Mouse (Mus musculus) hindbrain, embryonic 13.5 days (tissue): ENCODE measurements at regions not wholly inside any gene's neighbourhood (a gene's known extent, or its start where the extent isn't known, plus 50 kb on each side); places are given as distances from the start of the nearest gene placed in this dataset.
"Not testable (repeated sequence)": the region's sequence is repeated elsewhere in the genome, so short reads cannot be mapped to it uniquely, and the experiment has no call there.

ENCODE experiments used
- ATAC-seq: fragments of 200-750 bp; cut with Nextera tagmentation; 2 replicates; pipeline ENCODE4 v1.8.0; 2017; ENCODE audit warnings: moderate TSS enrichment; ENCODE audit not compliant: low FRiP score
- H3K27ac ChIP-seq: fragments of 300-500 bp; sonication (generic); 2 replicates; pipeline ENCODE4 v1.5.1; 2015; ENCODE audit warnings: inconsistent platforms, mild to moderate bottlenecking, moderate library complexity
- H3K27me3 ChIP-seq: fragments of 300-500 bp; sonication (generic); 2 replicates; pipeline ENCODE4 v1.6.1; 2015; ENCODE audit warnings: mild to moderate bottlenecking, inconsistent platforms
- H3K36me3 ChIP-seq: fragments of 300-500 bp; sonication (generic); 2 replicates; pipeline ENCODE4 v1.6.1; 2015; ENCODE audit warnings: mild to moderate bottlenecking, inconsistent platforms
- H3K4me1 ChIP-seq: fragments of 300-500 bp; sonication (generic); replicated peaks from 2 replicates; pipeline ENCODE4 v1.6.1; 2015; ENCODE audit warnings: inconsistent platforms
- H3K4me2 ChIP-seq: fragments of 300-500 bp; sonication (generic); 2 replicates; pipeline ENCODE4 v1.6.1; 2015; ENCODE audit warnings: inconsistent platforms, mild to moderate bottlenecking, moderate library complexity
- H3K4me3 ChIP-seq: fragments of 300-500 bp; sonication (generic); 2 replicates; pipeline ENCODE4 v1.5.1; 2015; ENCODE audit warnings: mild to moderate bottlenecking, inconsistent platforms
- H3K9ac ChIP-seq: fragments of 300-500 bp; sonication (generic); 2 replicates; pipeline ENCODE4 v1.6.1; 2015; ENCODE audit warnings: mild to moderate bottlenecking, inconsistent platforms
- H3K9me3 ChIP-seq: fragments of 300-500 bp; sonication (generic); 2 replicates; pipeline ENCODE4 v1.6.1; 2016; ENCODE audit warnings: inconsistent platforms
- WGBS: fragments of 180-500 bp; shearing (Covaris S2); methylation state at CpG from one replicate; pipeline ENCODE4 v1.1.7; 2015; 5-methylcytosine and 5-hydroxymethylcytosine counted together

- 91% methylated on average over 2 of the region's 2 CpGs for WGBS
- no peak for ATAC-seq
Measured at GRCm38 (mm10) chr14:9435136-9435535, 769.1 kb upstream of the 4930452B06Rik start.

GRCm38 (mm10) chr14:9433081-9433590, 767.1 kb upstream of the 4930452B06Rik start:
- Histone ChIP-seq H3K9me3 (no peaks in the 10 kb centered on the region), H3K4me3 (no peak overlapping the region), H3K4me1 (no peaks in the 10 kb centered on the region), H3K27me3 (no peaks in the 10 kb centered on the region), H3K27ac (no peak overlapping the region), H3K9ac (no peak overlapping the region), H3K4me2 (no peak overlapping the region), H3K36me3 (no peaks in the 10 kb centered on the region)
- no peak for ATAC-seq
- WGBS = 64% methylated on average over 1 of the region's 1 CpGs

More at GRCm38 (mm10) chr14:9435136-9435535, 769.1 kb upstream of the 4930452B06Rik start:
- Histone ChIP-seq H3K9me3 (no peaks in the 10 kb centered on the region), H3K36me3 (no peaks in the 10 kb centered on the region), H3K27ac (no peak overlapping the region), H3K9ac (no peak overlapping the region), H3K4me2 (no peak overlapping the region), H3K4me3 (no peak overlapping the region), H3K4me1 (no peaks in the 10 kb centered on the region), H3K27me3 (no peaks in the 10 kb centered on the region)

GRCm38 (mm10) chr14:9431798-9432197, 765.8 kb upstream of the 4930452B06Rik start:
- 82% methylated on average over 2 of the region's 2 CpGs for WGBS
- Histone ChIP-seq H3K36me3 (no peaks in the 10 kb centered on the region), H3K9ac (no peak overlapping the region), H3K4me2 (no peak overlapping the region), H3K9me3 (no peaks in the 10 kb centered on the region), H3K4me1 (no peaks in the 10 kb centered on the region), H3K27me3 (no peaks in the 10 kb centered on the region), H3K4me3 (no peak overlapping the region), H3K27ac (no peak overlapping the region)
- no peak for ATAC-seq

- Histone ChIP-seq H3K4me1 (no peaks in the 10 kb centered on the region), H3K36me3 (no peaks in the 10 kb centered on the region), H3K27me3 (no peaks in the 10 kb centered on the region), H3K4me3 (no peak overlapping the region), H3K9ac (no peak overlapping the region), H3K4me2 (no peak overlapping the region), H3K27ac (no peak overlapping the region), H3K9me3 (no peaks in the 10 kb centered on the region)
- no peak for ATAC-seq
- 64% methylated on average over 4 of the region's 4 CpGs for WGBS
Measured at GRCm38 (mm10) chr14:9411822-9412403, 745.9 kb upstream of the 4930452B06Rik start.

- Histone ChIP-seq H3K9me3 (no peaks in the 10 kb centered on the region), H3K4me2 (no peak overlapping the region), H3K27ac (no peak overlapping the region), H3K4me1 (no peaks in the 10 kb centered on the region), H3K9ac (no peak overlapping the region), H3K27me3 (no peaks in the 10 kb centered on the region), H3K36me3 (no peaks in the 10 kb centered on the region), H3K4me3 (no peak overlapping the region)
- no peak for ATAC-seq
- WGBS = 83% methylated on average over 7 of the region's 7 CpGs
Measured at GRCm38 (mm10) chr14:9403688-9404087, 737.6 kb upstream of the 4930452B06Rik start.

- no peak overlapping the region for H3K4me3 ChIP-seq
- no peak overlapping the region for H3K9ac ChIP-seq
- 79% methylated on average over 1 of the region's 1 CpGs for WGBS
- H3K27ac ChIP-seq = no peak overlapping the region
- no peak for ATAC-seq
- no peaks in the 10 kb centered on the region for H3K9me3 ChIP-seq
- H3K4me1 ChIP-seq = no peaks in the 10 kb centered on the region
- H3K27me3 ChIP-seq = no peaks in the 10 kb centered on the region
- H3K36me3 ChIP-seq = no peaks in the 10 kb centered on the region
- no peak overlapping the region for H3K4me2 ChIP-seq
Measured at GRCm38 (mm10) chr14:9400861-9401260, 734.8 kb upstream of the 4930452B06Rik start.

- no peaks in the 10 kb centered on the region for H3K4me1 ChIP-seq
- 16% methylated on average over 4 of the region's 4 CpGs for WGBS
- H3K9ac ChIP-seq = no peak overlapping the region
- no peaks in the 10 kb centered on the region for H3K9me3 ChIP-seq
- H3K4me2 ChIP-seq = no peak overlapping the region
- H3K36me3 ChIP-seq = no peaks in the 10 kb centered on the region
- no peak overlapping the region for H3K4me3 ChIP-seq
- no peaks in the 10 kb centered on the region for H3K27me3 ChIP-seq
- ATAC-seq = peak; percentile 61; the same call in 1 of the 2 replicates
- no peak overlapping the region for H3K27ac ChIP-seq
Measured at GRCm38 (mm10) chr14:9393271-9393771, 727.3 kb upstream of the 4930452B06Rik start.

- H3K4me1 ChIP-seq, H3K27me3 ChIP-seq, H3K9ac ChIP-seq, H3K4me2 ChIP-seq, H3K36me3 ChIP-seq, ATAC-seq, H3K9me3 ChIP-seq, H3K27ac ChIP-seq, H3K4me3 ChIP-seq: not testable (repeated sequence)
- 98% methylated on average over 5 of the region's 5 CpGs for whole genome bisulfite sequencing
Measured at GRCm38 (mm10) chr14:9389878-9390536, 724.0 kb upstream of the 4930452B06Rik start.

- no peak overlapping the region for H3K4me3 ChIP-seq
- no peaks in the 10 kb centered on the region for H3K9me3 ChIP-seq
- no peak for ATAC-seq
- no peaks in the 10 kb centered on the region for H3K36me3 ChIP-seq
- H3K4me1 ChIP-seq = no peaks in the 10 kb centered on the region
- H3K27me3 ChIP-seq = no peaks in the 10 kb centered on the region
- H3K4me2 ChIP-seq = no peak overlapping the region
- no peak overlapping the region for H3K27ac ChIP-seq
- 71% methylated on average over 7 of the region's 7 CpGs for WGBS
- no peak overlapping the region for H3K9ac ChIP-seq
Measured at GRCm38 (mm10) chr14:9389180-9389579, 723.1 kb upstream of the 4930452B06Rik start.
